Mouse (Mus musculus): ENCODE results near the gene Whamm.
A peak's percentile ranks its signal among the peaks of the same experiment; 100 is the strongest.

The Whamm gene

DNA sequence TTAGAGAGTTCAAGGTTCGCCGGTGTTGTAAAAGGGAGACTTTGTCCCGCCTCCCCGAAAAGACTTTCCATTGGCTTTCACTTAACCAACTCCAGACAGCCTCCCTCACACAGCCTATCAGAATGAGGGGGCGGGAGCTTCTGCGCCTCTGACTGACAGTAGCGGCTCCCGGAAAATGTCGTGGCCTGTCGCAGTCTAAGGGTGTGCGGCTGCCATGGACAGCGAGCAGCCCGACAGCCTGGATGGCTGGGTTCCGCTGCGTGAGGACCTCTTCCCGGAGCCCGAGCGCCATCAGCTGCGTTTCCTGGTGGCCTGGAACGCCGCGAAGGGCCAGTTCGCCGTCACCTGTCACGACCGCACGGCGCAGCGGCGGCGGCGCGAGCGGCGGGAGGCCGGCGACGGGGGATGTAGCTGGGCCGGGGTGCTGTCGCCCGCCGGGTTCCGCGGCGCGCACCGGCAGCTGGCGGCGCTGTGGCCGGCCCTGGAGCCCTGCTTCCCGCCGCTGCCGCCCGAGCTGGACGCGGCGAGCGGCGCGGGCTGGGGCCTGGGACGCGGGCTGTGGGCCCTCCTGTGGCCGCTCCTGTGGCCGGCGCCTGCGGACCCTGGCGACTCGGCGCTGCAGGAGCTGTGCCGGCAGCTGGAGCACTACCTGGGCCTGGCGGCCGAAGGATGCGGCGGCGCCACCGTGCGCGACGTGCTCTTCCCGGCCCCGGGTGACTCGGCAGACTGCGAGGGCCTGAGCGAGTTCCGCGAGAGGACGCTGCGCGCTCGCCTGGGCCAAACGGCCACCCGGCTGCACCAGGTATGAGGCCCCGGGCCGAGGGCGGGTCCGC, at the start of gene Whamm:
Gene Whamm (plus strand): TSS at position 159 of the 833 bp plus-strand sequence.
- DNase-seq (ENCODE audit: low spot score in 2 of 2): peak; percentile 80 to 94

DNA sequence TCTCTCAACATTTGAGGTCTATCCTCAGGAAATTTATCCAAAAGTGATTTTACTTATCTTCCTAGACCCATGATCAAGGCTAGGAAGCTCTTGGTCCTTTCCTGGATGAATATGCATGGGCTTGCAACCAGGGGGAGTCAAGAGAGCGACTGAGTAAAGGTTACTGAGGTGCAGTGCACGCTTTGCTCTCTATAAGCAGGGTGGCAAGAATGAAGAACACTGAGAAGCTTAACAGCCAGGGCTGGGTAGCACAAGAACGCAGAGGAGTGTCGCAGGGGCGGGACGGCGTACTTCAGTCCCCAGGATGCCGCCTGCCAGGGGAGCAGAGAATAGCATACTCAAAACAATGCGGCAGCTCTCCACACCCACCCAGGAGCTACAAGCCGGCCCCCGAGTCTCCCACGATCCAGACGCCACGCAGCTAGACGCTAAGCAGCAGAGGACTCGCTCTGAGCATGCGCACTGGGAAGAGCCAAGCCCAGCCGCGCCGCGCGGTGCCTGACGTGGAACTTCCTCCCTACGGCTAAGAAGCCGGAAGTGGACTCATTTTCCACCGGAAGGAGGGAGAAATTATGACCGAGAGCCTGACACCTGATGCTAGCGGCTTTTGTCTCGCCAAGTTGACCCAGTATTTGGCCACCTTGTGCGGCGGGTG, 47.9 kb upstream of the Whamm start:
- peak; percentile 83 to 90 for DNase-seq (ENCODE audit: low spot score in 2 of 2)

DNA sequence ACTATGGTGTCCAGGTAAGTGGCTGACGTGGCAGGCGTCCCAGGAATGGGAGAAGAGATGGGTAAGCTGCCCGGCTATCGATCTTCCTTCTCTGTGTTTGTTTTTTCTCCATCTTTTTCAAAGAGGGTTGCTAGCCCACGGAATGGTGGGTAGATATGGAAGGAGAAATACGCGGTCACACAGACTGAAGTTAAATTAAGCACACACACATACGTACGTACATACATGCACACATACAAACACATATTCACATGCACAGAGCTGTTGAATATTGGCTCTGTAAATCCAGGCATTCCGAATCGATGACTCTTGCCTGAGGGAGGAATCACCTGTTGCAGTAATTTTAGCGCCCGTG, 47.4 kb upstream of the Whamm start:
- no peak for DNase-seq (ENCODE audit: low spot score in 2 of 2)

DNA sequence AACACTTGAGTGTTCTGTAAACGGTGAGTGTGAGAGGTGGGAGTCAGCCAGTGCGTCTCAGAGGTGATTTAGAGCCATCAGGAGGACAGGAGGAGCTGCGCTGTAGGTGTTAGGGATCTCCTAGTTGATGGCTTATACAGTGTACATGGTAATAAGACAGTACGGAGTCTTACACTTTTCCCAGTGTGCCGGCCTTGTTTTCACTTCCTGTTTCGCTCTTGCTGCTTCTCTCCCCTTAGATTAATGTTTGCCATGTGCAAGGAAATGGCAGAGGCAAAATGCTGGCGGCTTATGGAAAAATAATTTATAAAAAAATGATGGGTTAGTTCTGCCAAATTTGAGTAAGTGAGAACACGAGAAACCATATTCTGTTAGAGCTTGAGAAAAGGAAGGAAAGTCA, 42.1 kb upstream of the Whamm start:
- DNase-seq (ENCODE audit: low spot score in 2 of 2): no peak

DNA sequence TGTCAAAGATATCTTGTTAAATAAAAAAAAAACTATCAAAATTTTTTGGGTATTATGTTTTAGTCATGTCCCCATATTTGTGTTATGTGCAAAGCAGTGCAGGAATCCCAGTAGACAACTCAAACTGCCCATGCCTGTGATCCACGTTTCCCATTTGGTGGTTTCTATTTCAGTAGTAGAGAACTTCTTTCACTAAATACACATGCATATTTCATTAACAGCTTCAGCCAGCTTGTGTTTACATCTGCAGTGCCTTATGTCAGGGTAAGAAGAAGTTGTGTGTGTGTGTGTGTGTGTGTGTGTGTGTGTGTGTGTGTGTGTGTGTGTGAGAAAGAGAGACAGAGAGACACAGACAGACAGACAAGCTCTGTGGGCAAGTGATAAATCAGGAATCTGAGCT, 39.6 kb upstream of the Whamm start:
- DNase-seq (ENCODE audit: low spot score in 2 of 2): no peak

DNA sequence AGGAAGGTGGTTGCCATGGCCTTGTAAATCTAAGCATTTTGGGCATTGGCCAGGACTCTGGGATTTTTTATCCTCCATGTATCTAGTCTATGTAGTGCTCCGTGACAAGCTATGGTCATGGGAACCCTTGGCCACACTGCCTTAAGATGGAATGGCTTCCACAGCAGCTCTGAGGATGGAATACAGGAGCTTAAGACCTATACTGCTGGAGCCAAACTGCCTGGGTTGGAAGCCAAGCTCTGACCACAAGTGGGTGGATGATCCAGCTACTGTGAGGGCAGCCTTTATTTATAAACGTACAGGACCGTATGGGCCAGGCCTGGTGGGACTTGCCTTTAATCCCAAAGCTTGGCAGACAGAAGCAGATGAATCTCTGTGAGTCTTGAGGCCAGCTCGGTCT, 34.6 kb upstream of the Whamm start:
- no peak for DNase-seq (ENCODE audit: low spot score in 2 of 2)

DNA sequence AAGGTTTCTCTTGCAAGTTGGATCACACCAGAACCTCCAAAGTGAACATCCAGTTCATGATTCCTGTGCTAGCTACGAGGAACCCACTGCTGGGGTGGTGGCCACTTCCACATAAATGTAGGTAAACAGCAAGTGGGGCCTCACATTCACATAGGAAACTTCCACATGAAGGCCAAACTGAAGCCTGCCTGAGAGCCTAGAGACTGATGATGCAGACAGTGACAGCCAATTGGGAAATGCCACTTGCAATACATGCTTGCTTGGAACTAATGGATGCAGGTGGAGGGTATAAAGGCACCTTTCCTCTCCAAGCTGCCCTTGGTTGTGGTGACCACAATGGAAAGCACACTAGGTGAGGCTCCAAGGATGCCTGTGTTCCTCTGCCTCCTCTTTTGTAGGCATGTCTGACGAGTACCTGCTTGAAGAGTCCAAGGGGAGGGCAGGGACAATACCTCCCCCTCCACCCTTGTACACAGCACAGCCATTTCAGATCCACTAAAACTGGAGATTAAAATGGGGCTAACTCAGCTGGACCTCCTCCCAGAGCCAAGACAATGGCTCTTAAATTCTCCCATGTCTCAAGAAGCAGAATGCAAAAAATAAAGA, 32.9 kb upstream of the Whamm start:
- DNase-seq (ENCODE audit: low spot score in 2 of 2): peak in 1 of 2 experiments; percentile 45

DNA sequence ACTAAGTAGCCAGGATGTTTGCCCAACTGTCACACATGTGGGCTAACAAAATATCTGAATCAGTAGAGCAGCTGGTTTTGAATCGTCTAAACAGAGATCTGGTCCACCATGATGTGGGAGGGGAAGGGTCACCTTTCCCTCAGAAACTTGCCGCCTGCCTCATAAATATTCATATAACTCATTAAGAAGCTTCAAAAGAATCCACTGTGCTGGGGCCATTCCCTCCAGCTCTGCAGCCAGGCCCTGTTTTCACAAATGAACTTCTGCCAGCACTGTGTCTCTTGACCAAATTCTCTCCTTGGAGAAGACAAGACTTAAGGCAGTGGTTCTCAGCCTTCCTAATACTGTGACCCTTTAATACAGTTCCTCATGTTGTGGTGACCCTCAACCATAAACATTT, 31.5 kb upstream of the Whamm start:
- DNase-seq (ENCODE audit: low spot score in 2 of 2): no peak

DNA sequence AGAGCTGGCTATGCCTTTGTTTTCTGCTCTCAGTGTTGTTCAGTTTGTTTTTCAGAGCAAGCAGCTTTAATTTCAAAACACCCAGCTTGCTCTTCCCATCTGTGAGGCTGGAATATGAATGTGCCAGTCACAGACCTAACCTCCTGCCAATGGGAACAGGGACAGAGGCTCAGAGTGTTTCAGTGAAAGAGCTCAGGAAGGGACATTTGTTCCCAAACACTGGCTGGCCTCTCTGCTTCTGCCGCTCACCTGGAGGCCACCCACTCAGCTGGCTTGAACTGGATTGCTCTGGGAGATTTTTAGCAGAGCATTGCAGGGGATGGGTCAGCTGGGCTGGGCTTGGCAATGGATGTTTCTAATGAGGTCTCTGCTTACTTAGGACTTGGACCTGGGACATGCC, 30.1 kb upstream of the Whamm start:
- no peak for DNase-seq (ENCODE audit: low spot score in 2 of 2)

DNA sequence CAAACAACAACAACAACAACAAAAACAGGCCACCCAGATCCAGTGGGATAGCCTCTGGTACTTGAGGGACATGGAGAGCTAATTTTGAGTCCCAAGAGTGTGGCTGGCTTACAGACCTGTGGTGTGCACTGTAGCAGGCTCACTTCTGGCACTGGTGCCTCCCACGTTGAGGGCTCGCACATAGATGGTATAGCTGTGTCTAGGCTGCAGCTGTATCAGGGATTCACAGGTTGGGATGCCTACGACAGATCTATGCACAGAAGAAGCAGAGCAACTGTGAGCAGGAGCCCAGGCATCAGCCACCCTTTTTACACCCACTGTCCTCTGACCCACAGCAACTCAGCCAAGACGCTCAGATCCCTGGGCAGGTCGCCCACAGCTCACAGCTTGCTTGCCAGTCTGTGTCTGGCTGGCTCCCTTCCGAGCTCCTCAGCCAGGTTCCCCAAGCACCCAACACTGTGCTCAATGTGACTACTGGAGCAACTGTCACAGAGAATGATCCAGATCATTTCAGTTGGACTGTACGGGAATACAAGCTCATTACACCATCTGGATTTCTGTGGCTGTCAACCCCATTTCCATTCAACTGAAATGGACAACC, 29.0 kb upstream of the Whamm start:
- peak; percentile 37 to 71 for DNase-seq (ENCODE audit: low spot score in 2 of 2)

DNA sequence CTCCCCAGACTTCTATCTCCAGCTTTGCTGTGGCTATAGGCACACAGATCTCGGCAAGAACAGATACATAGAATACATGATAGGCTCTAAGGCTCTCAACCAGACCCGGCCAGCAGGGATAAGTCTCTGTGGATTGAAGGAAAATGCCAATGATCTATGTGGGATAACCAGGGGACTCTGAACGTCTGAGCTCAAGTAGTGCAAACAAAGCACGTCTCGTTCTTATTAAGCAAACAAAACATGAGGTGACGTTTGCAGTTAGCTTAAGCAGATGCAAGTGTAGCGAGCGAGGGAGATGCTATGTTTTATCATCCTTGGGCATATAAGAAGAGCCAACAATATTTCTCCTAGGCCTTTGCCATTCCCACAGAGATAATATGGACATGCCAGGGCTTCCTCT, 28.1 kb upstream of the Whamm start:
- no peak for DNase-seq (ENCODE audit: low spot score in 2 of 2)

DNA sequence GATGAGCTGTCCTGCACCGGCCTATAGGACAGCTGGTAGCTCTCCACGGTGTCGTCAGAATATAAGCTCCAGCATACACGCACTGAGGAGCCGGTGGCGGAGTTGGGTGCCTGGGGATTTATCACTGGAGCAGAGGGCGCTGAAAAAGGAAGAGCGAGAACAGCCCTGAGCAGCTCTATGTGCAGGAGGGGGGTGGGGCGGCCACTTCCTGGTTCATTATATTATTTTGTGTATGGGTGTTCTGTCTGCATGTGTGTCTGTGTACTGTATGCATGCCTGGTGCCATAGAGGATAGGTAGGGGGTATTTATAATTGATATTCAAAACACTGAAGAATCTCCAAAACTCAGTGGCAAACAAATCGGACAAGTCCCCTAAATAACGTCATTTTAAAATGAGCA, 22.2 kb upstream of the Whamm start:
- DNase-seq (ENCODE audit: low spot score in 2 of 2): no peak

DNA sequence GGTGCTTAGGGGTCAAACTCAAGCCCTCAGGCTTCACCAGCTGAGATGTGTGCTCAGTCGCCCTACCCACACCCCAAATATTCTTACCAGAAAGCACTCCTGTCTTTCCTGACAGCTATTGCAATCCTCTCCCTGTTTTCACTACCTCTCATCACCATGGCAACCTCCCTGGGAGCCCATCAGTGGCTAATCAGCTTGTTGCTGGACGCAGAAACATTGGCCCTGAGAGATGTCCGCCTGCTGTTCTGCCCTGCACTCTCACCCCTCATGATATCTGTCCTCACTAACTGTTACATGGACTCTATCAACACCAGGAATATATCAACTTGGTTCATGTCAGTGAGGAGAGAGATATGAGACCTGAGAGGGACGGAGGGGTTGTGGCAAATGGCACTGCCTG, 17.5 kb upstream of the Whamm start:
- DNase-seq (ENCODE audit: low spot score in 2 of 2): no peak

DNA sequence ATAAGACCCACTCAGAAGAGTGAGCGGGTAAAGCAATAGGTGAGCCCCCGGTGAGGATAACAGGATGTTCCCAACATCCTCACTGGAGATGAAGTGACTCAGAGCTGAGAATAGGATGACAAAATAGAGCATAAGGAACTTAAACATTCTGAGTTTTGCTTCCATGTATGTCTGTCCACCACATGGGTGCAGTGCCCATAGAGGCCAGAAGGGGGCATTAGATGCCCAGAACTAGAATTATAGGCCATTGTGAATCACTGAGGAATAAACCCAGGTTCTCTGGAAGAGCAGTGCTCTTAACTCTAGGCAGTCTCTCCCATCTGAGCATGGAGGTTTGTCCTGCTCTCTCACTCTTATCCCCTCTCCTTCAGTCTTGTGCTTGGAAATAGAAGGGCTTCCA, 16.7 kb upstream of the Whamm start:
- DNase-seq (ENCODE audit: low spot score in 2 of 2): no peak

DNA sequence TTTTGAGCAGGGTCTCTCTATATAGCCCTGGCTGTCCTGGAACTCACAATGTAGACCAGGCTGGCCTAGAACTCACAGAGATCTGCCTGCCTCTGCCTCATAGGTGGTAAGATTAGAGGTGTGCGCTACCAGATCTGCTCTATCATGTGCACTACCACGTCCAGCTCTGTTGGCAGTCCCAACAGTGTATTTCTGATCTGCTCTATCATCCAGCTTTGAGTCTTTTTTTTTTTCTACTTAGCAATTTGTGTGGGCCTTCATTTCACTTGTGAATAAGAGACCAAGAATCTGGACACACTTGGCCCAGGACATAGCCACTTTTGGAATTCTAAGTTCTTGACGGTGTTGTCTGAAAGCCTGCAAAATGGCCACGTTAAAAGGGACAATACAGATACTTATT, 14.2 kb upstream of the Whamm start:
- no peak for DNase-seq (ENCODE audit: low spot score in 2 of 2)

DNA sequence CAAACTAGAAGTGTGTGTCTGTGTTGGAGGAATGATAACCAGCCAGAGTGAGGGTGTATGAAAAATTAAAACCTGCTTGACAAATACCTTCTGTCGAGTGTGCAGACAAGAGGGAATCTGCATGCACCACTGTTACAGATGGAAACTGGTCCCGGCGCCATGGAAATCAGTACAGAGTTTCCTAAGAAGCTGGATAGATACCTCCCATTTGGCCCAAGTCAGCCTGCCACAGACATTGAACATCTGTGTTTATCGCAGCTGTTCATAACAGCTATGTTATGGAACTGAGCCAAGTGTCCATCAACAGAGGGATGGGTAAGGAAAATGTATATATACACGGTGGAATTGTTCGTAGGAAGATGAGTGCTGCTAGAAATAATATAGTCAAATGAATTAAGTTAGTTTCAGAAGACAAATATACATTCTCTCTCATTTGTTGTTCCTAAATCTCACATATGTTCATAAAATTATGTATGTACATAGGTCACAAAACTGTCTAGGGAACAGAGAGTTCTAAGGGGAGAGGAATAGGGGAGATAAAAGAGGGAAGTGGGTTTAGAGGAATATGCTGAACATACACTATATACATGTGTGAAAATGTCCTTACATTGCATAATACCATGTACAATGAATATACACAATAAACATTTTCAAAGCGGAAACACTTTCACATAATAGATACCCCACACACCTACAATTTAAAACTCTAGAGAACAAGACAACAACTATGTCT, 13.6 kb upstream of the Whamm start:
- no peak for DNase-seq (ENCODE audit: low spot score in 2 of 2)

DNA sequence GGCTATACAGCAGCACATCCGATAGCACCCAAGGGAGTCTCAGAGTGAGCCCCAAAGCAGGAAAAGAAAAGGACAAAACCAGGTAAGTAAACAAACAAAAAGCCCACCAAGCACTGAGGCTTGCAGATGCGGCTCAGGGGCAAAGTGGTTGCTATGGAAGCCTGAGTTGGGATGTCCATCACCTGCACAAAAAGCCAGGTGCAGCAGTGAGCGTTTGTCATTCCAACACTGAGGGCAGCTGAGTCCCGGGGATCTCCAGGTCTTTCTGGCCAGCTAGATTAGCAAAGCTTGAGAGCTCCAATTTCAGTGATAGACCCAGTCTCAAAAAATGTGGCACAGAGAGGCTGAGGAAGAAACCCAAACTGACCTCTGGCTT, 13.1 kb upstream of the Whamm start:
- no peak for DNase-seq (ENCODE audit: low spot score in 2 of 2)

DNA sequence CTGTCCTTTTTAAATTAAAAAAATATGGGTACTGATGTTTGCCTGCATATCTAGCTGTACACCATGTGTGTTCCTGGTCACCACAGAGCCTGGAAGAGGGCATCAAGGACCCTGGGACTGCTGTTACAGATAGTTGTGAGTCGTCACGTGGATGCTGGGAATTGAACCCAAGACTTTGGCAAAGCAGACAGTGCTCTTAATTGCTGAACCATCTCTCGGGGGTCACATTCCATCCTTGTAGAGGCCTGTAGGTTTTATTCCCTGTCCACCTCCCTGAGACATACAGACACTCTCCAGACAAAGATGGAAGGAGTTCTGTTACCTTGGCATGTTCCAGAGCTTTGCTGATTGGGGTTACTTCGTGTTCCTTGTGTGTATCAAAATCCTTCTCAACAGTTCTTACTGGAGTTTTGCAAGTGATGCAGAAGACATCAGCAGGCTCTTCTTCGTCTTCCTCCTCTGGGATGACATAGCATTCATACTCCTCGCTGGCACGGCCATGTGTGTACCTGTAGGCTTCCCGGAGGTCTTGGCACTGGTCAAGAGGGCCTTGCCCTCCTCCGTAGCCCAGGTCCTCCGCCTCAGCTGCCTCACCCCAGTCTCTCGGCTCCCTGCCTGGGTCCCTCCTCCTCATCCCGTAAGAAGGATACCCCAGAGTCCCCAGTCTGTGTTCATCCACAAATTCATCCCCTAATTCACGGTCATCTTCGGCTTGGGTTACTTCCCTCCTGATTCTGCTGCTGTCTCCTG, 11.7 kb upstream of the Whamm start:
- DNase-seq (ENCODE audit: low spot score in 2 of 2): no peak

DNA sequence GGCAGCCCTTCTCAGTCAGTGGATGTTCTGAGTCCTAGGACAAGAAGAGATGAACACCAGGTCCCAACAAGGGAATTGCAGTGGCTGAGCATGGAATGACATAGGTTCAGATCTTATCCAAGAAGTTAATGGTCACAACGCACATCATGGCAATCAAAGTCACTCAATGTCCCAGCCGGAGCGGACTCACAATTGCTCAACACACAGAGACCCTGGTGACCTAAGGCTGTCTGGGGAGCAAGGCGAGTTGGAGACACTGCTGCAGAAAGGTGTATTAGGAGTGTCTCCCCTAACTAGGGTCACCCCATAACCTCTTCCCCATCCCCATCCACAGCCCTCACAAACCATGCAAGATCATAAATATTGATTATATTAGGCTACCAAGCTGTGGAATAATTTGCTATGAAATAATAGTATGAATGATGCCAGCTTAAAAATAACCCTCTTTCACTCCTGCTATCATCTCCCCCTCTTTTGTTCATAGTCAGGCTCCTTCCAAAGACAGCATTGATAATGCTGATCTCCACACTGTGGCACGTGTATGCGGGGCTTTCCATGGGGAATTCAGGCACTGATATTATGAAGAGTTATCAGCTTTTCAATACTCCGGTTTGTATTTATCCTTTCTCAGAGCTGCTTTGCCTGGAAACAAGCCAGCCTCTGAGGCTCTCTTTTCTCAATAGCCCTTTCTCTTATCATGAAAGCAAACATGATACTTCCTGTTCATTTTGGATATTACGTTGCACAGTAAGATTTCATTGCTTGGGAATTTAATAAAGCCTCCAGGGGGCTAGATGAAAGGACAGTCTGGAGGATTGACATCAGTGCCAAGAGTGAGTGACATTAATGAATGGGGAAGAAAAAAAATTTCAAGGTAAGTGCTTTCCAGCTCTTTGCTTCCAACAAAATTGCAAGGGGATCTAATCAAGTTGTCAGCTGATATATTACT, 10.7 kb upstream of the Whamm start:
- DNase-seq (ENCODE audit: low spot score in 2 of 2): no peak

DNA sequence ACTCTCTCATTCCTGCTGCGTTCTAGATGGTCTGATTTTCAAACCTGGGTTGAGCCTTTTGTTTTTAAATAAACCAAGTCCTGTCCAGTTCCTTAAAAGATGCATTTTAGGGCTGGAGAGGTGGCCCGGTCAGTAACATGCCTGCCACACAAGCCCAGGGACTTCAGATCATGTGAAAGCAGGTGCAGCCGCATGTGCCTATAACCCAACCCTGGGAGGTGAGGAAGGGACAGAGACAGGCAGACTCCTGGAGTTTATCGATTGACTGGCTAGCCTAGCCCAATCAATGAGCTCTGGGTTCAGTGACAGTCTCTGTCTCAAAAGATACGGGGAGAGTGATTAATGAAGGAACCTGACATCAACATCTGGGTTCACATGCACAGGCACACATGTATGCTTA, 9.9 kb upstream of the Whamm start:
- no peak for DNase-seq (ENCODE audit: low spot score in 2 of 2)
